9 mouse cellular contexts compared by ENCODE assay signal in genomic region chr11:59483212-59483611, GRCm38 (mm10). TPM values are rescaled to one million over a fixed set of nuclear protein-coding genes. Genes with fewer than 3 reads are reported as not detected.
A peak's percentile ranks its signal among the peaks of the same experiment; 100 is the strongest.
DNase-seq lines count a peak whose midpoint lies in the region; ATAC-seq and TF ChIP-seq lines count a peak whose summit lies in the region.
"Had no signal": no experiment of that assay in that cellular context is flagged by ENCODE, and none has a peak within 500 bp of the region (broad histone marks: within the 10 kb centered on the region; RNA-seq: fewer than 3 reads in every experiment).

No protein-coding gene starts in this region.

- no peak overlapping the region for H3K4me2 ChIP-seq in embryonic facial prominence, embryonic 11.5 days (ENCODE audit: low read depth, low read length)
- no peak overlapping the region for H3K4me2 ChIP-seq in limb, embryonic 14.5 days (replicated peaks; ENCODE audit: low read depth, low read length, severe bottlenecking)

- WGBS in embryonic facial prominence, embryonic 11.5 days: 14% methylated on average over 2 of the region's 2 CpGs
- WGBS in limb, embryonic 14.5 days: 4% methylated on average over 2 of the region's 2 CpGs

- no peak overlapping the region for H3K27ac ChIP-seq in embryonic facial prominence, embryonic 11.5 days (replicated peaks; ENCODE audit: low read depth, low read length)
- H3K27ac ChIP-seq in limb, embryonic 14.5 days (replicated peaks; ENCODE audit: low read depth, low read length): no peak overlapping the region

- intact Hi-C loops in left cerebral cortex, postnatal 14 days (cut with DNase I): loop anchor here (2.0 to 5.0 kb wide), 2 partner anchors 180 to 251 kb away; no protein-coding TSS in a partner anchor

- no peaks in the 10 kb centered on the region for H3K4me1 ChIP-seq in embryonic facial prominence, embryonic 11.5 days (ENCODE audit: control insufficient read depth, insufficient read depth, low read length)
- no peaks in the 10 kb centered on the region for H3K4me1 ChIP-seq in limb, embryonic 14.5 days (ENCODE audit: control insufficient read depth, insufficient read depth, low read length)
- H3K4me1 ChIP-seq: megakaryocyte, embryonic 14.5 days had no signal

- no peak for TF ChIP-seq POLR2A in limb, embryonic 14.5 days (IDR thresholded peaks at IDR 0.05; ENCODE audit: borderline replicate concordance, extremely low read depth, insufficient read depth, insufficient read length)

- H3K9ac ChIP-seq in embryonic facial prominence, embryonic 11.5 days (replicated peaks; ENCODE audit: low read length): no peak overlapping the region
- H3K9ac ChIP-seq in limb, embryonic 14.5 days (ENCODE audit: low read depth, low read length, severe bottlenecking): no peak overlapping the region

- no peak for ATAC-seq in embryonic facial prominence, embryonic 11.5 days (replicated peaks; ENCODE audit: insufficient number of reproducible peaks, low FRiP score, low TSS enrichment, low read depth)
- no peak for ATAC-seq in limb, embryonic 14.5 days (ENCODE audit: low FRiP score, low read depth)

- DNase-seq in adrenal gland, adult 18-20 months (ENCODE audit: low spot score in 2 of 2): peak; percentile 29 to 37
- DNase-seq in adrenal gland, adult 8-10 months: no peak
- peak; percentile 62 to 74 for DNase-seq in left cerebral cortex, postnatal 14 days (ENCODE audit: low spot score in 2 of 2)
- DNase-seq in left cerebral cortex, adult 11 months (ENCODE audit: low spot score): no peak
- DNase-seq in ZHBTc4 (ENCODE audit: low read depth, low spot score): peak; percentile 68
- DNase-seq in embryonic facial prominence, embryonic 11.5 days (ENCODE audit: low spot score): peak; percentile 80
- DNase-seq in limb, embryonic 14.5 days (ENCODE audit: low spot score): peak; percentile 79
- DNase-seq in thymus, postnatal 25 days: peak; percentile 34

- H3K4me3 ChIP-seq in embryonic facial prominence, embryonic 11.5 days (ENCODE audit: low read depth, low read length): no peak overlapping the region
- H3K4me3 ChIP-seq in limb, embryonic 14.5 days (replicated peaks; ENCODE audit: low read length): no peak overlapping the region
- H3K4me3 ChIP-seq: megakaryocyte, embryonic 14.5 days had no signal

- no peaks in the 10 kb centered on the region for H3K9me3 ChIP-seq in embryonic facial prominence, embryonic 11.5 days (replicated peaks; ENCODE audit: control insufficient read depth, low read length)
- H3K9me3 ChIP-seq in limb, embryonic 14.5 days (ENCODE audit: control insufficient read depth, low read length): no peaks in the 10 kb centered on the region

- H3K36me3 ChIP-seq in embryonic facial prominence, embryonic 11.5 days (replicated peaks; ENCODE audit: control insufficient read depth, insufficient read depth, low read depth, low read length): peaks cover 2% of the 10 kb centered on the region; the same call in 1 of the 2 replicates
- peaks cover 34% of the 10 kb centered on the region for H3K36me3 ChIP-seq in limb, embryonic 14.5 days (ENCODE audit: control insufficient read depth, insufficient read depth, low read length)

- H3K27me3 ChIP-seq in embryonic facial prominence, embryonic 11.5 days (ENCODE audit: control insufficient read depth, insufficient read depth, low read length): no peaks in the 10 kb centered on the region
- no peaks in the 10 kb centered on the region for H3K27me3 ChIP-seq in limb, embryonic 14.5 days (ENCODE audit: control insufficient read depth, insufficient read depth, low read length)

RNA-seq across cellular contexts. Expression of gene Zfp867, which starts 10.9 kb away (rescaled TPM):
- 1 to 10 TPM; 3.7 TPM for total RNA-seq in adrenal gland, adult 18-20 months (2021)
- 1 to 10 TPM; 5.1 to 9.7 (median 7.3) TPM for total RNA-seq in adrenal gland, adult 8-10 months (2022)
- total RNA-seq in left cerebral cortex, postnatal 14 days (2021): 1 to 10 TPM; 3.7 to 3.9 TPM
- polyA plus RNA-seq in embryonic facial prominence, embryonic 11.5 days (2014; fragmentation: Nextera tagmentation; extraction: Ambion mirVana): 10.3 and 11.8 TPM in 2 replicates
- 4.0 and 4.8 TPM in 2 replicates for polyA plus RNA-seq in limb, embryonic 14.5 days (2012; rRNA removed)
- 10.7 and 11.7 TPM in 2 replicates for polyA plus RNA-seq in limb, embryonic 14.5 days (2014; fragmentation: Nextera tagmentation; extraction: Ambion mirVana)

RNA-seq across cellular contexts. Expression of gene Snap47, which starts 32.2 kb away (rescaled TPM):
- total RNA-seq in adrenal gland, adult 18-20 months (2021): 10 to 100 TPM; 72.5 to 92.1 TPM
- 100 to 1,000 TPM; 106 to 112 (median 108) TPM for total RNA-seq in adrenal gland, adult 8-10 months (2022)
- total RNA-seq in left cerebral cortex, postnatal 14 days (2021): 100 to 1,000 TPM; 388 to 398 TPM
- polyA plus RNA-seq in embryonic facial prominence, embryonic 11.5 days (2014; fragmentation: Nextera tagmentation; extraction: Ambion mirVana): 177 and 191 TPM in 2 replicates
- polyA plus RNA-seq in limb, embryonic 14.5 days (2012; rRNA removed): 88.9 and 94.2 TPM in 2 replicates
- 127 and 139 TPM in 2 replicates for polyA plus RNA-seq in limb, embryonic 14.5 days (2014; fragmentation: Nextera tagmentation; extraction: Ambion mirVana)

RNA-seq across cellular contexts. Expression of gene Jmjd4, which starts 33.4 kb away (rescaled TPM):
- 10 to 100 TPM in 1 of 2 experiments, 1 to 10 TPM in 1; 9.7 to 10.7 TPM for total RNA-seq in adrenal gland, adult 18-20 months (2021)
- 10 to 100 TPM; 10.4 to 12.1 (median 11.1) TPM for total RNA-seq in adrenal gland, adult 8-10 months (2022)
- 10 to 100 TPM; 30.7 to 32.7 TPM for total RNA-seq in left cerebral cortex, postnatal 14 days (2021)
- 16.1 and 16.2 TPM in 2 replicates for polyA plus RNA-seq in embryonic facial prominence, embryonic 11.5 days (2014; fragmentation: Nextera tagmentation; extraction: Ambion mirVana)
- 11.5 and 12.7 TPM in 2 replicates for polyA plus RNA-seq in limb, embryonic 14.5 days (2012; rRNA removed)
- polyA plus RNA-seq in limb, embryonic 14.5 days (2014; fragmentation: Nextera tagmentation; extraction: Ambion mirVana): 11.7 and 12.6 TPM in 2 replicates

RNA-seq across cellular contexts. Expression of gene Zkscan17, which starts 43.3 kb away (rescaled TPM):
- total RNA-seq in adrenal gland, adult 18-20 months (2021): 10 to 100 TPM; 13.7 to 15.5 TPM
- total RNA-seq in adrenal gland, adult 8-10 months (2022): 10 to 100 TPM; 15.4 to 23.8 (median 20.3) TPM
- 10 to 100 TPM; 12.5 to 14.0 TPM for total RNA-seq in left cerebral cortex, postnatal 14 days (2021)
- 21.5 and 23.0 TPM in 2 replicates for polyA plus RNA-seq in embryonic facial prominence, embryonic 11.5 days (2014; fragmentation: Nextera tagmentation; extraction: Ambion mirVana)
- polyA plus RNA-seq in limb, embryonic 14.5 days (2012; rRNA removed): 18.1 and 19.6 TPM in 2 replicates
- 19.5 and 21.5 TPM in 2 replicates for polyA plus RNA-seq in limb, embryonic 14.5 days (2014; fragmentation: Nextera tagmentation; extraction: Ambion mirVana)

RNA-seq across cellular contexts. Expression of gene Nlrp3, which starts 58.2 kb away (rescaled TPM):
- under 1 TPM; 0.96 to 0.99 TPM for total RNA-seq in adrenal gland, adult 18-20 months (2021)
- total RNA-seq in adrenal gland, adult 8-10 months (2022): 1 to 10 TPM; 1.0 to 1.6 (median 1.3) TPM
- total RNA-seq in left cerebral cortex, postnatal 14 days (2021): 1 to 10 TPM in 1 of 2 experiments, under 1 TPM in 1; 0.80 to 1.1 TPM
- polyA plus RNA-seq in embryonic facial prominence, embryonic 11.5 days (2014; fragmentation: Nextera tagmentation; extraction: Ambion mirVana): 0.11 and 0.13 TPM in 2 replicates
- polyA plus RNA-seq in limb, embryonic 14.5 days (2012; rRNA removed): 0.57 and 0.58 TPM in 2 replicates
- 0.48 and 0.65 TPM in 2 replicates for polyA plus RNA-seq in limb, embryonic 14.5 days (2014; fragmentation: Nextera tagmentation; extraction: Ambion mirVana)

Comparison
In these comparisons a context has a peak if more than half of its experiments do, and no peak if none do; other contexts are left out.
1. DNase-seq: peak in adrenal gland, adult 18-20 months (2 of 2), left cerebral cortex, postnatal 14 days (2 of 2), ZHBTc4 (single experiment), embryonic facial prominence, embryonic 11.5 days (single experiment), limb, embryonic 14.5 days (single experiment) and thymus, postnatal 25 days (single experiment); none in adrenal gland, adult 8-10 months (single experiment) and left cerebral cortex, adult 11 months (single experiment).